Mouse (Mus musculus) urinary bladder, adult 2 months (tissue): ENCODE results near the gene Irf7. TPM values are rescaled to one million over a fixed set of nuclear protein-coding genes. Genes with fewer than 3 reads are reported as not detected.
A peak's percentile ranks its signal among the peaks of the same experiment; 100 is the strongest.
"Not testable (repeated sequence)": the region's sequence is repeated elsewhere in the genome, so short reads cannot be mapped to it uniquely, and the experiment has no call there.

Experiments
- DNase-seq: peaks from one replicate; pipeline ENCODE4 v3.0.0; 2022; ENCODE audit warnings: low spot score
- polyA plus RNA-seq: library from polyadenylated mRNA; depleted of rRNA; stranded (reverse); fragments of >200 nt; gene quantifications from 2 replicates; pipeline ENCODE4 v1.2.3, GENCODE M21; 2012

Irf7 gene
- polyA plus RNA-seq, 1 experiment: 23.3 TPM

DNA sequence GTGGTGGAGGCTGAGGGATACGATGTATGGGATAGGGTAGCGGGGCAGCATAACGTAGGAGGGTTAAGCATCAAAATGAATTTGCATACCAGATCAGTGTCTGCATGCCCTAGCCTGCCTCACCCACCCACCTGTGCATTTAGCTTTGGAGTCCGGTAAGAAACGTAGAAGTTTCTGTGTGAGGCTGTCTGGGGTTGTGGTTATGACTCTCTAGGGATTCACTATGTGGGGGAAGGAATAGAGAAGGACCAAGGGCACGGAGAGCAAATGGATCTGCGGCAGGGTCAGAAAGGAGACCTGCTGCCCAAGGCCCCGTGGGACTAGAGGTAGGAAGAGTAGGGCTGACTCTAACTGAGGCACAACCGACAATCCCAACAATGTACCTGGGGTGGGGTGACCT lies 9.1 kb upstream of the Irf7 start:
- no peak for DNase-seq

DNA sequence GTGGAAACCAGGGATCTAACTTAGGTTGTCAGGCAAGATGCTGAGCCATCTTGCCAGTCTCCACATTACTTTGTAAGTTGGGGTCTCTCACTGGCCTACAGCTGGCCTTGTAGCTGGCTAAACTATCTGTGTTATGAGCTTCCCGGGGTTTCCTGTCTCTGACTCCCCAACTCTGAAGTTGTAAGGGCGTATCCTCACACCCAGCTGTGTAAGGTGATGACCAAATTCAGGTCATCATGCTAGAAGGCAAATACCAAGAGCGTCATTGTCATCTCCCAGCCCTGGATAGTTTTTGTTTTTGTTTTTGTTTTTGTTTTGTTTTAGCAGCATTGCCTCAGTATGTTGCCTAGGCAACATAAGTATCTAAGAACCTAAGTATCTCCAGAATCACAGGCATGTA lies 4.3 kb upstream of the Irf7 start:
- no peak for DNase-seq

DNA sequence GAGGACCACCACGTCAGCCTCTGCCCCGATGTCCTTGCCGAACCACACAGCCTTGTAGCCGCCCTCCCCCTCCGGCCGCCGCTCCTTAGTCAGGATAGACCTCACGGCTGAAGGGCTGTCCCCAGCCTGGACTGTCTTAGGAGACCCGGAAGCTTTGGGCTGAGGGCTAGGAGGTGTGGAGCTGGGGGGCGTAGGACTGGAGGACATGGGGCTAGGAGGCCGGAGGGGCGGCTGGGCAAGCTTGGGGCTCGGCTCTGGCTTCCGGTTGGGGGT lies 2.9 kb upstream of the Irf7 start:
- no peak for DNase-seq

DNA sequence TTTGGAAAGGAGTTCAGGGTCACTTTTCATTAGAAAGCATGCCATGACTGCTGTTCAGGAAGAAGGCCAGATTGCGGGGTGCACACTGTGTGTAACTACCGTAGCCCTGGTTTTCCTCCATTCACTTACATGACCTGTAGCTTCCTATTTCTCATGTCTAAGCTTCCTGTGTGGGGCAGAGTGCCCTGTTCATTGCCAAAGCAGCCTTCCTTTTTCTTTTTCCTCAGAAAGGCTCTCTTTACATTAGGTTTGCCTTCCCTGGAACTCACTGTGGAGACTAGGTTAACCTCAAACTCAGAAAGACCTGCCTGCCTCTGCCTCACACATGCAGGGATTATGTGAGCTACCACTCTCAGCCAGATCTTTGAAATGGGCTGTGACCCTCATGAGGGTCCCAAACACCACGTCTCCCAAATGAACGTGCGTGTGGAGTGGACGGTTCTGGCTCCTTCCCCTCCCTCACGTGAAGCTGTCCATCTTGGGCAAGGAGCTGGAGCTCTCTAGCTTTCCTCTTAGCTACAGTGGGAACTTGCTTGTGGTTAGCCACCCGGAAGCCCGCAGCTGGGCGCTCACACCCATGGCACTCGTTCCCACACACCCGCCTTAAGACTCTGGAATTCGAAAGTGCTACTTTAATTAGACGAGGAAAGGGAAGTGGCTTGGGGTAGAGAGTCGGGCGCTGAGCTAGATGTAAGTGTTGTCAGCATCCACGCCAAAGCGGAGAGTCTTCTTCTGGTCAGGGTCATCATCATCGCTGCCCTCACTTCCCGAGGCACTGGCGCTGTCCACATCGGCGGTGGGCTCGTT lies 2.4 kb upstream of the Irf7 start:
- DNase-seq: no peak

DNA sequence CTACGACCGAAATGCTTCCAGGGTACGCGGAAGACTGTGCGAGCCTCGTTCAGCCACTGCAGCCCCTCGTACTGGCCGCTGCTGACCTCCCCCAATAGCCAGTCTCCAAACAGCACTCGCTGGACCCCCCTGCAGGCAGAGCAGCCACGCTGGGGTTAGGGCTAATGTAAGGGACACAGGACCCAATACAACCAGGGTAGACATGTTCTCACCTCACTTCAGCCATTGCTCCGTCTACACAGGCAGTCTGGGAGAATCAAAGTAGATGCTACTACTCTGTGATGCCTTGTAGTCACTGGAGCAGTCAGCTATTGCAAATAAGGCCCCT lies 906 bp downstream of the Irf7 start:
- no peak for DNase-seq

DNA sequence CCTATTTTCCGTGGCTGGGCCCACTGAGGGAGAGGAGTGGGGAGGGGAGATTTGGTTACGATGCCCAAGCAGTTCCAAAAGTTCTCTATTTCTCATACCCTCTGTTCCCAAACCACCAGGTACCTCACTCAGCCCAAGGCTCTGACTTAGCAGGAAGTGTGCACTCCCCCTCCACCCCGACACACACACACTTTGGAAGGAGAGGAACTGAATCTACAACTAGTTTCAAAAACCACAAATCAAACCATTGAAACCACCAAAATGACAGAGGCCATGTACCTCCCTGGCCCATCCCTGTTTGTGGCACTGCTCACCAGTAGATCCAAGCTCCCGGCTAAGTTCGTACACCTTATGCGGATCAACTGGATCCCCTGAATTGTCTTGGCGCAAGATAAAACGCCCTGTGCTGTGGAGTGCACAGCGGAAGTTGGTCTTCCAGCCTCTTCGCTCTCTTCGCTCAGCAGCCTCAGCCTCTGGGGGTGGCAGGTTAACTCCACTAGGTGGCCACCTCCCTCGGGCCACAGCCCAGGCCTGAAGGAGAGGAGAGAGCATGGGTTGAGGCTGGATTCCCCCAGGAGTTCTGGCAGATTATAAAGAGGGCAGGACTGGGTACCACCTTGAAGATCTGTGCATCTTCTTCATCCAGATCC lies 1.4 kb downstream of the Irf7 start:
- no peak for DNase-seq

DNA sequence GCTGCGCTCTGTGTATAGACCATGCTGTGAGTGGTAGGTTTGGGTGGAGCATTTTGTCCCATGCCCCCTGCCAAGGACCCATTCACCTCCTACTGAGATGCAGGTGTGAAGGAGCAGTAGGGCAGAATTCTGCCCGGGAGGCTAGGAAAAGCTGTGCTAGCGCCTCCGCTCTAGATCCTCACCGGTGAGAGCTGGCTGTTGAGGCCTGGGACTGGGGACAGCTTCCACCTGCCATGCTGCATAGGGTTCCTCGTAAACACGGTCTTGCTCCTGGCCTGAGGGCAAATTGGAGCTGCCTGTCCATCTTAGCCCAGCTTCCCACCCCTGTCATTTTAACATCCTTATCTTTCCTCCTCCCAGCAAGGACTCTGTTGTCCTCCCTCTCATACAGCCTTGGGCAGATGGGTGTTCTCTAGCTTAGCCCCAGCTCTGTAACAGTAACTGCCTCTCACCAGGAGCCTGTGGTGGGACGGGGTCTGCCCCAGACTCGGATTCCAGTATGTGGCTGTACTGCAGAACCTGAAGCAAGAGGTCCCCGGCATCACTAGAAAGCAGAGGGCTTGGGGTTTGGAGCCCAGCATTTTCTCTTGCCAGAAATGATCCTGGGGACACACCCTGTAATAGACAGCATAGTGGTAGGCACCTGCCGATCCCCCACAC lies 2.1 kb downstream of the Irf7 start:
- no peak for DNase-seq

DNA sequence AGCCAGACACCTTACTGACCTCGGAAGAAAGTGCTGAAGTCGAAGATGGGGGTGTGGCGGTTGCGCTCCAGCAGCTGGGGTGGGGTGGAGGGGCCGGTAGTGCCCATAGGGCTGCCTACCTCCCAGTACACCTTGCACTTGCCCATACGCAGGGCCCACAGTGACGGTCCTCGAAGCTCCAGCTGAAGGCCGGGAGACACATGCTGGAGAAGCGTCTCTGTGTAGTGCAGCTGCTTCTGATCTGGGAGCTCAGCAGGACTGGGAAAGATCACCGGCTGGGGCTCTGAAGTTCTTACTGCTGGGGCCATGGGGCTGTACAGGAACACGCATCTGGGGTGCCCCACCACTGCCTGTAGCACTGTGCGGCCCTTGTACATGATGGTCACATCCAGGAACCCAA lies 2.6 kb downstream of the Irf7 start:
- DNase-seq: no peak

DNA sequence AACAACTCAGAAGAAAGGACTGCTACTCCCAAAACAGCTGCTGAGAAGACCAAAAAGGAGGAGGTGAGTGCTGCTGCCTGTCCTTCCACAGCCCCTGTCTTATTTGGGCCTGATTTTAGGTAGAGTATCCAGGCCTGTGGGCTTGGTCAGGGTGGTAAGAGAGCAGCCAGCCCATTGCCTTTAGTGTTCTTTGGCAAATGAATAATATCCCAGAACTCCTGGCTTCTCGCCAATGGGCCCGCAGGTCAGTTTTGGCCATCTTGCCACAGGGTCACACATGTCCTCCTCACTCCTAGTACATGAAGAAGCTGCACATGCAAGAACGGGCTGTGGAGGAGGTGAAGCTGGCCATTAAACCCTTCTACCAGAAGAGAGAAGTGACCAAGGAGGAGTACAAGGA lies 4.8 kb downstream of the Irf7 start:
- DNase-seq: no peak

DNA sequence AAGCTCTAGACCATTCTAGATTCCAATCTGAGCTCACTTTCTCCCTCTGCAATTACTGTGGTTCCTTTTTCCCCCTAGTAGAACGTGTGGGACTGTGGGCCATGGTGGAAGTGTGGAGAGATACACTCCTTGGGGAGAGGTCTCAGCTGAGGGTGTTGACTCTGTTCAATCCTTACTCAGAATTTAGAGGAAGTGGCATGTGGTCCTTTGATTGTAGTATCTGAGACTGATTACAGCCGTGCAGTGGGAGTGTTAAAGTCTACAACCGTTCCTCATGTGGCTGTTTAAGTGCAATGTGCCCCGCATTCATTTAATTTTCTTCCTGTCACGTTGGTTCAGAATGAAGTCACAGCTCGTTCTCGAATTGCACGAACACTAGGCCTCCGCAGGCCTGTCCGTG lies 10.1 kb downstream of the Irf7 start:
- no peak for DNase-seq

DNA sequence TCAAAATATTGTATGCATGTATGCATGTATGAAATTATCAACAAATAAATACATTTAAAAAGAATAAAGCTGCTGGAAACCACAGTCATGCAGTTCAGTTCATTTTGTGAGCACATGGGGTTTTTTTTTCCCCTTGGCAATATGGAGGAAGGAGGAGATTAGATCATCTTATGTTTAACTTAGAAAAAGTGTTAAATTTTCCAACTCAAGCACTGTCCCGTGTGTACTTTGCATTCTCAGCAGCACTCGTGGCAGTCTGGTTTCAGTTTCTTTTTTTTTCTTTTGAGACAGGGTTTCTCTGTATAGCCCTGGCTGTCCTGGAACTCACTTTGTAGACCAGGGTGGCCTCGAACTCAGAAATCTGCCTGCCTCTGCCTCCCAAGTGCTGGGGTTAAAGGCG lies 15.8 kb downstream of the Irf7 start:
- not testable (repeated sequence) for DNase-seq

DNA sequence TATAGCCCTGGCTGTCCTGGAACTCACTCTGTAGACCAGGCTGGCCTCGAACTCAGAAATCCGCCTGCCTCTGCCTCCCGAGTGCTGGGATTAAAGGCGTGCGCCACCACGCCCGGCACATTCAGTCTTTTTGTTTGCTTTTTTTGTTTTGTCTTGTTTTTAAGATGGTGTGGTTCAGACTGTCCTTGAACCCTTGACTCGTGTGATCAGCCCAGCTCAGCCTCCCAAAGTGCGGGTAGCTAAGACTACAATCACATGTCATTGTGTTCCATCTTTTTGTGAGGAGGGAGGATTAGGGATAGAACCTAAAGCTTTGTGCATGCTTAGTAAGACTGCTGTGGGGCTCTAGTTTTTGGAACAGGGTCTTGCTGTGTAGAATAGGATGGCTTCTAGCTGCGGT lies 34.7 kb downstream of the Irf7 start:
- no peak for DNase-seq

DNA sequence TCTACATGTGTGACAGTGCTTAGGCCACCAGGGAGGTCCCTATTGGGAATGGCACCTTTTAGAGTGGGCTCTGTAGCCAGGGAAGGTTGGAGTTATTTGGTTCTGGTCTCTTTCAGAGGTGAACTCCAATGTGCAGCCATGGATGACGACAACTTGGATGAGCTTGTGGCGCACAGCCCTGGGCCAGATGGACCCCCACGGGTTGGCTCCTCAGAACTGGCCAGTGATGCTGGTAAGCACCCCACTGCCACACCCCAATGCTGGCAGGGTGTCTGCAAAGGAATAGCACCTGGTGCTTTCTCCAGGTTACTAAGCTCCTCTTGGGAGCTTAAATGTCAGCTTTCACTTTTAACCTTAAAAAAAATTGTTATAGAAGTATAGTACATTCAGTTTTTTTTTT lies 35.2 kb downstream of the Irf7 start:
- no peak for DNase-seq

DNA sequence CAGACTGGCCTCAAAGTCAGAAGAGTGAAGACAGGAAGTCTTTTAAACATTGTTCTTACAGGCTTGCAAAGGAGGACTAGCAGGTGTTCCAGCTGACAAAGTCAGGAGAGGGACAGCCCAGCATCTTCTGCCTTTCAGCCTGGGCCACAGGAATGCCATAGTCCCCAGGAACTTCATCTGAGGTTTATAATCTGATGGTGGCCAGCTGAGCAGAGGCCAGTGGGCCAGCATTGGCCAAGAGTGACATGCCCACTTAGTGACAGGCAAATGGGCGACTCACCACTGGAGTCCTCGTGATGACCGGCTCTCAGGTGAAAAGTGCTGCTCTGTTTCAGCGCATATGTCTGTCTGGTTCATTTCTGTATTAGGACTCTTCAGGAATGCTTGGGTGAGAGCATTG lies 35.7 kb downstream of the Irf7 start:
- no peak for DNase-seq

DNA sequence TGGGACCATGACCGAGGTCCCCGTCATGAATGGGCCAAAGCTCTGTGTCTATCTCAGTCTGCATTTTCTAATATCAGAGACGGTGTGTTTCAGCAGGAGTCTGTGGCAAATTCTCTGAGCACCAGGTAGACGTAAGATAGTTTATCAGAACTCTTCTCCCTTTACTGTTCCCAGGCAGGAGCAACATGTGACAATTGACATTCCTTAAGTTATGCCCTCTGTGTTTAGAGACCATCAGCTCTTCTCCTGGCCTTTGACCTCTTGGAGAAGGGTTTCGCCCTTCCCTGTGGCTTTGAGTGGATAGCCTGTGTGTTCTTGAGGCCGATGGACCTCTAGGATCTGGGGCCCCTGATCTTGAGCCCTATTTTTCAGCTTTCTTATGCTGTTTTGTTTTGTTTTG lies 36.6 kb downstream of the Irf7 start:
- no peak for DNase-seq

DNA sequence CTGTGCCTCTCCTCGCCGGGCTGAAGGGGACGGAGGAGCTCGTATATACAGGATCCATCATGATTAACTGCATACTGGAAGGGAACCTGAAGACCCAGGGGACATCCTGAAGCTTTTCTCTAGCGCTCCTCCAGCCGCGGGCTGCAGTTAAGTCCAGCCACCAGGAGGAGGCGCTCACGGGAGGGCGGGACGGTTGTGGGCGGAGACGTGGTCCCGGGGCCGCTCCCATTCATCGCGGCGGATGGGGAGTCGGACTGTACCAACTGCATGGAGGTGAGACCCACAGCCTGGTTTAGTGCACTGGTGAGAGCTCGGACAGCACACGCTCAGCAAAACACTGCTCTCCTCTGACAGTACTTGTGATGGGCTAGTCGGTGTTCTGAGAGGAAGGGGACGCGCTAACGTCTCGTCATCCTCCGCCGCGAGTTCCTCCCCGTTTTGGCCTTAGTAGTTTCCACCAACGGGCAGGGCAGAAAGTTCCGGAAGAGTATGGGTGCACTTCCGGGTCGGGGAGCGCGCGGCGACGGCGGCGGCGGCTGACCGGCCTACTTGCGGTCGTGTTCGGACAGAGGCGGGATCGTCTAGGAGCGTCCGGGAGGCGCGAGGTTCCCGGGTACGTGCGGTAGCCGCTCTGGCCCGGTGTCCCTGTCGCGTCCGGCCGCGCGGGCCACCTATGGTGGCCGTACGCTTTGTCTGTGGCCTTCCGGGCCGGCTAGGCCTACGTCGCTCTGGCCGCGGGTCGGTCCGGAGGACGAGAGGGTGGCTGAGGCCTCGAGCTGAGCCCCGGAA lies 37.8 kb downstream of the Irf7 start, which contains the start of gene Phrf1:
Gene Phrf1 (plus strand): TSS at position 506 of the 789 bp plus-strand sequence.
- DNase-seq: peak; percentile 92

DNA sequence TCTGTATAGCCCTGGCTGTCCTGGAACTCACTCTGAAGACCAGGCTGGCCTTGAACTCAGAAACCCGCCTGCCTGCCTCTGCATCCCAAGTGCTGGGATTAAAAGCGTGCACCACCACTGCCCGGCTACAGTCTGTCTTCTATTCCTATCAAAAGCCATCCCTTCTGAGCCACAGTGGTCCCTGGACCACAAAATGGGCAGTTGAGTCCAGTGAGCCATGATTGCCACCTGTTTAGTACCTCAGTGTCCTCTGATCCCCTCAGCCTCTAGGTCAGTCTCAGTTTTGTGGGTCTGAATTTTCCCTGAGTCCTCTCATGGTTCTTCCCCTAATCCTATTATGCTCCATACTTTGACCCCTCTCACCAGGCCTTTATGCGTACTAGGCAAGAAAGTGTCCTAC lies 38.5 kb downstream of the Irf7 start:
- DNase-seq: no peak

DNA sequence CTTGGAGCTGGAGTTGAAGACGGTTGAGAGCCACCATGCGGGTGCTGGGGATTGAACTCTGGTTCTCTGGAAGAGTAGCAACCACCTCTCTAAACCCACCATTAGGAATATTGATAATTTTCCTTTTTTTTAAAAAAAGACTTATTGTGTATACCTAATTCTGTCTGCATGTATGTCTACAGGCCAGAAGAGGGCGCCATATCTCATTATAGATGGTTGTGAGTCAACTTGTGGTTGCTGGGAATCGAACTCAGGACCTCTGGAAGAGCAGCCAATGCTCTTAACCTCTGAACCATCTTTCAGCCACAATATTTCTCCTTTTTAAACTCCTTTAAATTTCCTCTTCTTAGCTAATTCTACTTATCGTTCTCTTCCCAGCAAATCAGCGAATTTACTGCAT lies 39.7 kb downstream of the Irf7 start:
- DNase-seq: no peak

DNA sequence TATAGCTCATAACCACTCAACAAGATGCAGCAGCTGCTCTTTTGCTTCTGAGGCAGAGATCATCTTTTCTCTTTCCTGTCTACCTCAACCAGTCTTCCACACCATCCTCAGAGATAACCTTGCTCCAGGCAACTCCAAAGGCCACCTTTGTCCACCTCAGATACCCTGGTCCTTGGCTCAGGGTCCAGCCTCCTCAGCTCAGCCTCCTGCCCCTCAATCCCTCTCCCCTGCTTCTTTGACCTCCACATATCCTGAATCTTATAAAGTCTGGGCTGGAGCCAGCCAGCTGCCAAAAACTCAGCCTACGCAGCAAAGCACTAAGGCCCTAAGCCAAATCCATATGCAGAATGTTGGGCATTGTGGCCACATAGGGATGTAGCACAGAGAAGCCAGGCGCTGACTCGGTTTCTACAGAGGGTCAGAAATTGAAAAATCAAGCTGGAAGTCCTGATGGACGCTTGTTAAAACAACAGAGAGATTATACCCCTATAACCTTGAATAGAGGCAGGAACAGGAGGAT lies 43.5 kb downstream of the Irf7 start:
- no peak for DNase-seq

DNA sequence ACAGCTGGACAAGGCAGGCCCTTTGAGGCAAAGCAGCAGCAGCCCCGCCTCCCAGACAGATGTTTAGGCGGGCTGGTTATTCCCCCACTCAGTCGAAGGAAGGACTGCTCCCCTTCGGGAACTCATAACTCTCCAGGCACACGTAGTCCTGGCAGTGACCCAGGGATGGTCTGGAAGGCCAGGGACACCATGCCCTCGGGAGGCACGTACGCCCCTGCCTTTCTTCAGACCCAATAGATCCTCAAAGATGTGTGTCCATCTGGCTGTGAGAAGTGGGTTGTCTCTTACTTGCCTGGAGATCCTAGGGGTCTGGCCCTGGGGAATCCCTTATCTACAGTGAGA lies 44.2 kb downstream of the Irf7 start:
- no peak for DNase-seq

DNA sequence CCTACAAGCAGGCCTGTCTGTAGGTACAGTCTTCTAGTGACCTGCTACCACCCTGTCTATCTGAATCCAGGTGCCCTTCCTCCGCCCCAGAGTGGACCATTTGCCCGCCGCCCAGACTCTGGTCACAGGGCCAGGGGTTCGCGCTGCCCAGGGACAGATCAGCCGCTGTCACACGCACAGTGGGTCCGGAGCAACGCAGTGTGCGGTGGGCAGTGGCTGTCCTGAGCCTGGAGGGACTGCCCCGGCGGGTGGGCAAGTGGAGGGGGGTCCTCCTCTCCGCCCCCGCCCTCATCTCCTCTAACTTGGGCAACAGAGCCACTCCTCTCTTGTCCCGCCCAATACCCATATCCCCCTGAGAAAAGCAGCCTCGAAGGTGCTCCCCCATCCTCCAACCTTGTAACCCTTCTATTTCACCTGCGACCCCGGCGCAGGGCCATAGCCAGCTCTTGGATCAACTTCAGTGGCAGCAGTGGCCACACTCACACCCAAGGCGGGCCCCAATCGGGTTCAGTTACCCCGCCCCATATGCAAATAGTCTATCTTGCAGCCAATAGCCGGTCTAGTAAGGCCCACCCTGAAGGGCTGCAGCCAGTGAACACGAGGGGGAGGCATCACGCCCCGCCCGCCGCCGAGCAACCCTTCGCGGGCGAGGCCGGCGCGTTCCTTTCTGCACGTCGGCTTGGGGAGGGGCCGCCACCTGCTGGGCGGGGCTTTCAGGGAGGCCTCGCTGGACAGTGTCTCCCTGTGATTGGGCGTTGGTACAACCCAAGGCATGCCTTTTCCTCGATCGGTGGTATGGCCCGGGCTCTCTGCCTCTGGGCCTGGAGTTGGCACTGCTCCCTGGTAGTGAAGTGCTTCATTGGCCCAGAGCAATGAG lies 44.8 kb downstream of the Irf7 start:
- DNase-seq: peak; percentile 89

DNA sequence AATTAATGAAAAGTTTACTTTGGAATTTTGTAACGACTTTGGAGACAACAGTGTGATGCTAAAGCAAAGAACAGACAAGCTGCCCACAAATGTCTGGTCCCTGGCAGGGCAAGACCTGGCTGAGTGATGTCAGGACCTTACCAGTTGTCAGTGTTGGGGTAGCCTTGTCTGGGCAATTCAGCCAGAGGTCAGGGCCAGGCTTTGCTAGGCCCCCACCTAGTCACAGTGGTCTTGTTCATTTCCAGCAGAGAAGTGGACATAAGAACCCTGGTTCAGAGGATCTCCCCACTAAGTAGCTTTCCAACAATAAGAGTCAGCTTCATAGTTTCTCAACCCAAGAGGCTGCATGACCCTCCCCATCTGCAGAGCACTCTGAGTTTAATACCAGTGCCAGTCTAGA lies 45.9 kb downstream of the Irf7 start:
- DNase-seq: no peak
